Mouse (Mus musculus) stomach, postnatal 0 days (tissue): ENCODE data around the gene Tacr1.

Experiments
- CTCF ChIP-seq: IDR thresholded peaks from 2 replicates; pipeline ENCODE4 v1.5.1; 2016; ENCODE audit warnings: antibody characterized with exemption, low read depth, mild to moderate bottlenecking, moderate library complexity
- EP300 ChIP-seq: optimal IDR thresholded peaks from 2 replicates; pipeline ENCODE3; 2016; ENCODE audit warnings: antibody characterized with exemption

DNA sequence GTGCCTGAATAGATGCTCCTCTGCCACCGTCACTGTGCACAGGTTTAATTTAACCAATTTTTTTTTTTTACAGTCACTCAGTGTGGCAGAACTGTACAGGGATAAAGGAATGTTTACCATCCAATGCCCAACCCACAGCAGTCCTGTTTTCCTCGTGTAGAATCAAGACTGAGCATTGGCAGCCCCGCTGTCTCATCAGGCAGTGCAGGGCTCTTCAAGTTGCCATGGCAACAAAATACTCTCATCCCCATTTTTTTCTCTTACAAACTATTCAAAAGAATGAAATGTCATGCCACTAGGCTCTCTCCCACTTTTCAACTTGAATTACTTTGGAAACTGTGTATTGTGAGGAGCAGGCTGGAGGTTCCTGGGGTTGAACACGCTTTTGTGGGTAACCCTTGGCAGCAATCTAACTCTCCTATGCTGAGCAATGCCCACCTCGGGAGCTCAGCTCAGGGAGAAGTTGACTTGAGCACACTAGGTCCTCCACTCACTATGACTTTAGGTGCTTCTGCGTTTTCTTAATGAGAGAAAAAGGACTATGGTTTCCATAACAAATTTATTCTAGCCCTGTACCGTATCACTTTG lies 207.3 kb downstream of the Tacr1 start:
- TF ChIP-seq CTCF (no peak), EP300 (no peak)
